Mouse (Mus musculus): Measurements from ENCODE around the gene Cntnap2.

Cntnap2 gene

GRCm38 (mm10) chr6:46675621-46676020, 1616.5 kb downstream of the Cntnap2 start:
- no peak for DNase-seq (ENCODE audit: low read depth, low spot score)

- no peak for DNase-seq (ENCODE audit: low read depth, low spot score)
Observed at GRCm38 (mm10) chr6:46696187-46696586, 1637.0 kb downstream of the Cntnap2 start.

- DNase-seq (ENCODE audit: low read depth, low spot score): no peak
Observed at GRCm38 (mm10) chr6:46699343-46699742, 1640.2 kb downstream of the Cntnap2 start.

- DNase-seq (ENCODE audit: low read depth, low spot score): no peak
Observed at GRCm38 (mm10) chr6:46704293-46705170, 1645.4 kb downstream of the Cntnap2 start.

- no peak for DNase-seq (ENCODE audit: low read depth, low spot score)
Observed at GRCm38 (mm10) chr6:46705926-46706325, 1646.8 kb downstream of the Cntnap2 start.

GRCm38 (mm10) chr6:46716576-46716975, 1657.4 kb downstream of the Cntnap2 start:
- DNase-seq (ENCODE audit: low read depth, low spot score): no peak

GRCm38 (mm10) chr6:46733794-46734193, 1674.6 kb downstream of the Cntnap2 start:
- DNase-seq (ENCODE audit: low read depth, low spot score): no peak

- DNase-seq (ENCODE audit: low read depth, low spot score): no peak
Observed at GRCm38 (mm10) chr6:46748448-46748847, 1689.3 kb downstream of the Cntnap2 start.

- DNase-seq (ENCODE audit: low read depth, low spot score): no peak
Observed at GRCm38 (mm10) chr6:46763481-46763880, 1704.3 kb downstream of the Cntnap2 start.

GRCm38 (mm10) chr6:46774529-46774928, 1715.4 kb downstream of the Cntnap2 start:
- no peak for DNase-seq (ENCODE audit: low read depth, low spot score)

GRCm38 (mm10) chr6:46802264-46803110, 1743.3 kb downstream of the Cntnap2 start:
- DNase-seq (ENCODE audit: low read depth, low spot score): no peak

- DNase-seq (ENCODE audit: low read depth, low spot score): no peak
Observed at GRCm38 (mm10) chr6:46856635-46857034, 1797.5 kb downstream of the Cntnap2 start.

GRCm38 (mm10) chr6:46861076-46861475, 1801.9 kb downstream of the Cntnap2 start:
- no peak for DNase-seq (ENCODE audit: low read depth, low spot score)

- DNase-seq (ENCODE audit: low read depth, low spot score): no peak
Observed at GRCm38 (mm10) chr6:46866317-46866716, 1807.2 kb downstream of the Cntnap2 start.

GRCm38 (mm10) chr6:46886230-46886629, 1827.1 kb downstream of the Cntnap2 start:
- DNase-seq (ENCODE audit: low read depth, low spot score): no peak

GRCm38 (mm10) chr6:46909167-46909566, 1850.0 kb downstream of the Cntnap2 start:
- no peak for DNase-seq (ENCODE audit: low read depth, low spot score)

GRCm38 (mm10) chr6:46918701-46919274, 1859.6 kb downstream of the Cntnap2 start:
- no peak for DNase-seq (ENCODE audit: low read depth, low spot score)

GRCm38 (mm10) chr6:46919973-46920372, 1860.8 kb downstream of the Cntnap2 start:
- no peak for DNase-seq (ENCODE audit: low read depth, low spot score)

- no peak for DNase-seq (ENCODE audit: low read depth, low spot score)
Observed at GRCm38 (mm10) chr6:46924709-46925108, 1865.6 kb downstream of the Cntnap2 start.

- DNase-seq (ENCODE audit: low read depth, low spot score): no peak
Observed at GRCm38 (mm10) chr6:46945703-46946102, 1886.5 kb downstream of the Cntnap2 start.

- peak; percentile 65 for DNase-seq (ENCODE audit: low read depth, low spot score)
Observed at GRCm38 (mm10) chr6:46961022-46961686, 1902.0 kb downstream of the Cntnap2 start.

- DNase-seq (ENCODE audit: low read depth, low spot score): no peak
Observed at GRCm38 (mm10) chr6:46963261-46963660, 1904.1 kb downstream of the Cntnap2 start.

All from retina, postnatal 7 days (tissue).